Mouse (Mus musculus) adipocyte (in vitro differentiated cells): ENCODE results near the gene 1810030O07Rik.
"Not testable (repeated sequence)": the region's sequence is repeated elsewhere in the genome, so short reads cannot be mapped to it uniquely, and the experiment has no call there.

ENCODE experiments used
- DNase-seq: peaks from one replicate; pipeline ENCODE4 v3.0.0-alpha.2; 2016; ENCODE audit warnings: low spot score

Gene 1810030O07Rik

GRCm38 (mm10) chrX:12673054-12673775, at the start of gene 1810030O07Rik:
TSS of gene 1810030O07Rik (minus strand) at chrX:12673668.
- DNase-seq: peak; percentile 94

- no peak for DNase-seq
Measured at GRCm38 (mm10) chrX:12716036-12716435, 42.6 kb upstream of the 1810030O07Rik start.

GRCm38 (mm10) chrX:12713796-12714195, 40.3 kb upstream of the 1810030O07Rik start:
- no peak for DNase-seq

GRCm38 (mm10) chrX:12686910-12687309, 13.4 kb upstream of the 1810030O07Rik start:
- peak; percentile 47 for DNase-seq

- peak; percentile 78 for DNase-seq
Measured at GRCm38 (mm10) chrX:12686071-12686470, 12.6 kb upstream of the 1810030O07Rik start.

- DNase-seq: peak; percentile 87
Measured at GRCm38 (mm10) chrX:12677396-12677795, 3.9 kb upstream of the 1810030O07Rik start.

- DNase-seq: no peak
Measured at GRCm38 (mm10) chrX:12653879-12654278, 19.6 kb downstream of the 1810030O07Rik start.

GRCm38 (mm10) chrX:12651906-12652305, 21.6 kb downstream of the 1810030O07Rik start:
- DNase-seq: no peak

- peak; percentile 22 for DNase-seq
Measured at GRCm38 (mm10) chrX:12645531-12646304, 27.8 kb downstream of the 1810030O07Rik start.

GRCm38 (mm10) chrX:12644976-12645375, 28.5 kb downstream of the 1810030O07Rik start:
- DNase-seq: no peak

- no peak for DNase-seq
Measured at GRCm38 (mm10) chrX:12625131-12625530, 48.3 kb downstream of the 1810030O07Rik start.

GRCm38 (mm10) chrX:12612360-12612759, 61.1 kb downstream of the 1810030O07Rik start:
- not testable (repeated sequence) for DNase-seq

GRCm38 (mm10) chrX:12611211-12611610, 62.3 kb downstream of the 1810030O07Rik start:
- no peak for DNase-seq

GRCm38 (mm10) chrX:12610541-12610940, 62.9 kb downstream of the 1810030O07Rik start:
- not testable (repeated sequence) for DNase-seq
